Mouse (Mus musculus): Measurements from ENCODE around the gene Tenm4. TPM values are rescaled to one million over a fixed set of nuclear protein-coding genes. Genes with fewer than 3 reads are reported as not detected.
"Not testable (repeated sequence)": the region's sequence is repeated elsewhere in the genome, so short reads cannot be mapped to it uniquely, and the experiment has no call there.

Tenm4 gene
- total RNA-seq, 2 experiments from 2014 or later, result 104 to 114 TPM

- intact Hi-C loops (cut with DNase I), result loop anchor here (10.0 kb wide), 1 partner anchor 204 kb away; no protein-coding TSS in a partner anchor
These were observed 399.9 kb downstream of the Tenm4 start for GRCm38 (mm10) chr7:96570965-96571364.

DNA sequence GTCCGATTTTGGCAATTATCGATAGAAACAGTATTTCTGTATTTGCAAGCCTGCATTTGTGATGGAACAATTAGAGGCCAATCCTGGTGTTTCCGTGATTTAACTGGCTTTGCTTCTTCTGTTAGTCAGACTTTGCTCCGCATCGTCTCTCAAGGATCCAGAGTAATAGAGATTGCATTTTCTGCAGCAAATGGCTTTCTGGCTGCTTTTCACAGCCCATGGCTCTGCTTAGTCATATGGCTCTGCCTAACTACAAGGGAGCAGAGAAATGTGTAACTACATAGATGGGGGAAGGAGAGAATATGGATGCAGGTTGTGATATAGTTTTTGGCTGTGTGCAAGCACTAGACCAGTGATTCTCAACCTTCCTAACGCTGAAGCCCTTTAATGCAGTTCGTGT is 401.9 kb downstream of the Tenm4 start:
- intact Hi-C loops (cut with DNase I), result loop anchor here (10.0 kb wide), 1 partner anchor 202 kb away; no protein-coding TSS in a partner anchor
- DNase-seq (ENCODE audit: extremely low spot score in 1 of 2, low spot score in 2 of 2), result no peak

More at GRCm38 (mm10) chr7:96570965-96571364, 399.9 kb downstream of the Tenm4 start:
- DNase-seq (ENCODE audit: extremely low spot score in 1 of 2, low spot score in 2 of 2), result no peak

DNA sequence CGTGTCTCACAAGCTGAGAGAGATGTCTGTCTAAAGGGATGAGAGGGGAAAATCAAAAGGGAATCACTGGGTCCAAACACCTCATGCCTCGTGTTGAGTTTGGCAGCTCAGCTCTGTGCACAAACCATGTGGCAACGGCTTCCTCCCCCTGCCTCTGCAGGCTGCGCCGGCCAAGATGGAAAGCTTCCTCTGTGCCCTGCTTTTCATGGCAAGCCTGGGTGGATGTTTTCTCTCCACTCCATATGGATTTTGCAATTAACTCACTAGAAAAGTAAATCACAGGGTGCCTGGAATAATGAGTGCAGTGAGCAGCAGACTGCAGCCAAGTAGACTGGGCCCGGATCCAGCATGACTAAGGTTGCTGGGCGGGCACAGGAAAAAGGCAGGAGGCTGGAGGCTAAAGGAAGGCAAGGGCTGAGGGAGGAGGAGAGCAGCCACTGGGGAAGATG is 404.2 kb downstream of the Tenm4 start:
- intact Hi-C loops (cut with DNase I), result loop anchor here (10.0 kb wide), 1 partner anchor 200 kb away; no protein-coding TSS in a partner anchor
- peak; percentile 81 to 86 for DNase-seq (ENCODE audit: extremely low spot score in 1 of 2, low spot score in 2 of 2)

GRCm38 (mm10) chr7:96582752-96583151 is 411.7 kb downstream of the Tenm4 start:
- no peak for DNase-seq (ENCODE audit: extremely low spot score in 1 of 2, low spot score in 2 of 2)
- intact Hi-C loops (cut with DNase I), result no loop called here

- no peak for DNase-seq (ENCODE audit: extremely low spot score in 1 of 2, low spot score in 2 of 2)
- intact Hi-C loops (cut with DNase I), result no loop called here
These were observed 416.4 kb downstream of the Tenm4 start for GRCm38 (mm10) chr7:96587403-96587802.

DNA sequence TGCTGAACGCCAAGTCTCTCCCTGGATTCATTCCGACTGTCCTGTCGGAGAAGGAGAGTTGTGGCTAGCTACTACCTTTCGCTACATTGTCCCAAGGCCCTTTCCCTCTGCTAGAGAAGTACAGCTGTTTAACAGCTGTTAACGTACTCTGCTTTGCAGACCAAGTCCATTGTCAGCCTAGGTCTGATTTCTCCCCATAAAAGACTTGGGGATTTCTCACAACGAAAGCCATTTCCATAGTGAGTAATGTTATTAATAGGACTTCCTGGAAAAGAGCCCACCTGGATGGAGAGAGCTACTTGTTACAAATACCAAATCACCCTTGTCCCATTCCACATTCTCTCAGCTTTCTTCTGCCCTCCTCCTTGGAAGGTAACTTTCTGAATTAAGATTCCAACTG is 417.5 kb downstream of the Tenm4 start:
- intact Hi-C loops (cut with DNase I), result no loop called here
- DNase-seq (ENCODE audit: extremely low spot score in 1 of 2, low spot score in 2 of 2), result no peak

DNA sequence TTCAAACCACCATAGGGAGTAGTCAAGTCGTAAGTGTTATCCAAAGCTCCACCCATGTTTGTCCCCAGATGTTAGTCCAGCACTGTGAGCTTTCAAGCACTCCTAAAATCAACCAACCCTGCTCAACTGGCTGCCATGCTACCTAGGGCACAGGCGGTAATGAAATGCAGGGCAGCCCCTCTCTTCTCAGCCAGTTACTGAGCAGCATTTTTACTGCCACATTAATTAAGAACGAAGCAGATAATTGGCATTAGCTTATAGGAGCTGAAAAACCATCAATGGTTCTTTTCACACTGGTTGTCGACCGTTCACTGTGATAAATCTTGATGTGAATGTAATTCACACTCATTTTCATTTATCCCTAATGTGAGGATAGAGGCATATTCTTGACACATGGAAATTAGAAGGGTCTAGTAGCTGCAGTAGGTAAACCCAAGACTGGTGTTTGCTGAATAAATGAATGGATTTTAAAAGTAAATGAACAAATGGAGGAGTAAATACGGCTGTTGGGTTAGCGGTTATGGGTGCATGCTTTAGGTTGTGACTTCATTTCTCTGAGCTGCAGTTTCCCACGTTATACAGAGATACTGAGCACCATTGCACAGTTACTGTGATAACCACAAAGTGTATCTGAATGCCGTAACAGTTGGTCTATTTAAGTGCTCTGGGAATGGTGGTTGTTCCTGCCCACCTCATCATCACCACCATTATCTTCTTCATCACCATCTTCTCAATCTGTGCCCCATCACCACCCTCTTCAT is 424.7 kb downstream of the Tenm4 start:
- DNase-seq (ENCODE audit: extremely low spot score in 1 of 2, low spot score in 2 of 2), result no peak
- intact Hi-C loops (cut with DNase I), result no loop called here

GRCm38 (mm10) chr7:96596402-96597195 is 425.6 kb downstream of the Tenm4 start:
- intact Hi-C loops (cut with DNase I), result no loop called here
- DNase-seq (ENCODE audit: extremely low spot score in 1 of 2, low spot score in 2 of 2), result no peak

DNA sequence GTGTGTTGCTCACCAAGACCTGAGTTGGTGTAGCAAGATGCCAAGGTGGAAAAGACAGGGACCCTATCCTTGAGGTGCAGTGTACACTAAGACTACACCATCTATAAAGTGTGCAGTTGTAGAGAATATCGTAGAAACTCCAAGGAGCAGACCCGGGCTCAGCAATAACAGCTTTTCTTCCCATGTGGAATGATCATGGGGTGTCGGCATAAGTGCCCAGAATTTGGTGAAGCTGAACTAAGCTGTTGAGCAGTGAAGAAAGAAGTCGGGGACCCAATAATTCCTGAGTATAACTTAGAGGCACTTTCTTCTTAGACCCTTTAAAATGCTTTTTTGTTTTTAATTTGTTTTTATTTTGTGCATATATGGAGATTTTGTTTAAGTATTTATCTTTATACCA is 426.8 kb downstream of the Tenm4 start:
- no peak for DNase-seq (ENCODE audit: extremely low spot score in 1 of 2, low spot score in 2 of 2)
- intact Hi-C loops (cut with DNase I), result no loop called here

DNA sequence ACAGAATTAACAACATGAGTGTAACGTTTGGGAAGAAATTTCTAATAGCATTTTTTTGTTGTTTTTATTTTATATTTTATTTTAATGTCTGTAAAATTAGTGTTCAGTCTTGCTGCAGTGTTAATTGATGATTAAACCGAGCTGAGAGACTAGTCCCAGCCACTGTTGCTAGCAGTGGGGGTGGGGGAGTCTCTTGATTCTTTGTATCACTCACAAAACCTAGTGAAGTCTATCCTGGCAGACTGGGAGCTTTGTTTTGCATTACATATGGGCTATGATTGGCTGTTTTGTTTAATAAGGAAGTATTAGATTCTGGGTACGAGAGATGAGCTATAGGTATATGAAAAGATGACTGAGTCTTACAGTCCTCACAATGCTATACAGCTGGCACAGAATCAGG is 428.0 kb downstream of the Tenm4 start:
- no peak for DNase-seq (ENCODE audit: extremely low spot score in 1 of 2, low spot score in 2 of 2)
- intact Hi-C loops (cut with DNase I), result no loop called here

- intact Hi-C loops (cut with DNase I), result no loop called here
- no peak for DNase-seq (ENCODE audit: extremely low spot score in 1 of 2, low spot score in 2 of 2)
These were observed 429.4 kb downstream of the Tenm4 start for GRCm38 (mm10) chr7:96600381-96600941.

- intact Hi-C loops (cut with DNase I), result no loop called here
- no peak for DNase-seq (ENCODE audit: extremely low spot score in 1 of 2, low spot score in 2 of 2)
These were observed 433.2 kb downstream of the Tenm4 start for GRCm38 (mm10) chr7:96604091-96604745.

- intact Hi-C loops (cut with DNase I), result no loop called here
These were observed 434.3 kb downstream of the Tenm4 start for GRCm38 (mm10) chr7:96605316-96605715.

DNA sequence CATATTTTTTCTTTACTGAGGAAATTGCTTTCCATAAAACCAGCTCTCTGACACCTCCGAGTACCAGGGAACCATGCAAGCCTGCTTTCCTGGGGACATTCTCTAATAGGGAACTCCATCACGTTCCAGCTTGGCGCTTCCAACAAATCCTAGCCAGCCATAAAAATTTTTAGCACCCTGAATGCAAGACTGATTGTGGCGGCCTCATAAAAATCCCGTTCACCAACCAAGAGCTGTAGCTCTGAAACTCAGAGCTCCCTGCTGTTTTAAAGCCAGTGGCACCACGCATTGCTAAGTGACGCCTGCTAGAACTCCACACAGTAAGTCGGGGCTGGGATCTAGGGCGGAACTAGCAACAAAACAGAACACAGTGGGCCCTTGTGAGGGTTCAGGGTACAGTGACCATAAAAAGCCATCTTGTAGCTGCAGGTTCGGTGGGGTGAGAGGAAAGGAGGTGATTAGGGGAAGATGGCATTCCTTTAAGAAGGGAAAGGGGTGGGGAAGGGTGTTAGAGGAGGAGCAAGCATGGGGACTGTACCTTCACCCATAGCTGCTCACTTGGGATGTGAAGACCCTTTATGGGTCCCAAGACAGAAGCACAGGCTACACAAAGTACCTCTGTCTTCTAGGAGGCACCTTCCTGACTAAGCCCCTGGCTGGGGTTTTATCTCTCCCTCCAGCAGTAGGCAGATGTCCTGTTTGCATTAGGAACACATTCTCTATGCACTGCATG is 439.0 kb downstream of the Tenm4 start:
- no peak for DNase-seq (ENCODE audit: extremely low spot score in 1 of 2, low spot score in 2 of 2)
- intact Hi-C loops (cut with DNase I), result no loop called here

More at GRCm38 (mm10) chr7:96605316-96605715, 434.3 kb downstream of the Tenm4 start:
- DNase-seq (ENCODE audit: extremely low spot score in 1 of 2, low spot score in 2 of 2), result no peak

DNA sequence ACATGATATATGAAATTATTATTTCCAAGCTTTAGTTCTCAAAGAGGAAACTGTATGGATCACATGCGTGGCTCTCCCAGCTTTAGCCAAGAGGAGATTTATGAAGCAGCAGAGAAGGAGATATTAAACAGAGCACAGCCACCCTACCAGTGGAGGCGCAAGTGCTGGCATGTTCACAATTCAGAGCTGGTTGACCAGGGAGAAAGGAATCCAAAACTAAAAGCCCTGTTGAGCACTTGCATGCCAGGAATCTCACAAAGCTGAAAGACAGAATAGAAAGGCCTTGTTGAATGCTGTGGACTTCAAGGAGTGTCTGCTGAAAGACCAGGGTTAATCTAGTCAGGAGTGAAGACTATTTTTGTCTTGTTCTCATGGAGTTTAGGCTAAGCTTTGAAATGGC is 446.3 kb downstream of the Tenm4 start:
- intact Hi-C loops (cut with DNase I), result no loop called here
- DNase-seq (ENCODE audit: extremely low spot score in 1 of 2, low spot score in 2 of 2), result no peak

GRCm38 (mm10) chr7:96619930-96620472 is 449.0 kb downstream of the Tenm4 start:
- intact Hi-C loops (cut with DNase I), result no loop called here
- DNase-seq (ENCODE audit: extremely low spot score in 1 of 2, low spot score in 2 of 2), result no peak

- no peak for DNase-seq (ENCODE audit: extremely low spot score in 1 of 2, low spot score in 2 of 2)
- intact Hi-C loops (cut with DNase I), result no loop called here
These were observed 455.3 kb downstream of the Tenm4 start for GRCm38 (mm10) chr7:96626338-96626737.

DNA sequence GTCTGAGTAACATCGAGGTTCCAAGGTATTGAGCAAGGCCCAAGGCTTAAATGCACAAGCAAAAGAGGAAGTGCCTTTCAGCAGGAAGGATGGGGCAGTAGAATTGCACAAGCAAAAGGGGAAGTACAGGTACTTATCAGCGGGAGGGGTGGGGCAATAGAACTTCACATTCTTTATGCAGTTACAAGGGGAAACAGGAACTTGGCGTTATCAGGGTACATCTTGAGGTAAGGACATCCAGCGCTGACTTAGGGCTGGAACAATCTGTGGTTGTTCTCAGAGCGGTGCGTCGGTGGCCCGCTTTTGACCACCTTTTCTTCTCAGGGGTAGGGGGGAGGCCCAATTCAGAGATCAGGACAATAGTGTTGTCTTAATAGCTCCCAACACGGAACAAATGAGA is 459.5 kb downstream of the Tenm4 start:
- DNase-seq (ENCODE audit: extremely low spot score in 1 of 2, low spot score in 2 of 2); intact Hi-C loops (cut with DNase I): not testable (repeated sequence)
